ENCODE assay signal across 8 mouse cellular contexts in the genomic region with DNA sequence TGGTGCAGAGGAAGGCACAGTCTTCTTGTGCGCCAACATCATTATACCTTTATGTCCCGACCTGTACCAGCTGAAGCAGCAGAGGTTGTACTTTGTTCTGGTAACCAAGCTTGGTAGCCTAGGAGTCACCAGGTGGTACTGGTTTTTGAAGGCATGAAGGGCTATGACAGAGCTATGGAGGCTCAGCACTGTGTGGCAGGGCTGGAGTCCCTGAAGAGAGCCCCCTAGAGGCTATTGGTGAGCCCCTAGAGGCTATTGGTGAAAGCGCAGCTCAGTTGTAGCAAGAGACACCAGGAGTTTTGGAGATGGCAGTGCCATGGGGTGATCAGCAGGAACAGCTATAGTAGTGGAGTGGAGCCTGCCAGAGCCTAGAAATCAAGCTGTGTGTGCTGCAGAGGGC. TPM values are rescaled to one million over a fixed set of nuclear protein-coding genes. Genes with fewer than 3 reads are reported as not detected.
DNase-seq lines count a peak whose midpoint lies in the region; ATAC-seq and TF ChIP-seq lines count a peak whose summit lies in the region.
"Had no signal": no experiment of that assay in that cellular context is flagged by ENCODE, and none has a peak within 500 bp of the region (broad histone marks: within the 10 kb centered on the region; RNA-seq: fewer than 3 reads in every experiment).

No protein-coding gene starts in this region.

- peak; percentile 84 for DNase-seq in 416B (ENCODE audit: low read depth)
- peak; percentile 64 for DNase-seq in B cell, adult 2 months
- DNase-seq in kidney, adult 18-20 months: peak; percentile 6
- DNase-seq in gastrocnemius, postnatal 14 days: no peak
- no peak for DNase-seq in adrenal gland, adult 18-20 months (ENCODE audit: low spot score in 2 of 2)

- no peak overlapping the region for H3K4me3 ChIP-seq in cortical plate, adult 2 months (ENCODE audit: insufficient read depth, low read length)
- H3K4me3 ChIP-seq: hindbrain, embryonic 15.5 days had no signal

- H3K4me1 ChIP-seq in cortical plate, adult 2 months (ENCODE audit: control insufficient read depth, insufficient read depth, low read length): no peaks in the 10 kb centered on the region
- H3K4me1 ChIP-seq: hindbrain, embryonic 15.5 days had no signal

- no peak overlapping the region for H3K27ac ChIP-seq in cortical plate, adult 2 months (ENCODE audit: insufficient read depth, low read length)
- H3K27ac ChIP-seq: hindbrain, embryonic 15.5 days had no signal

- intact Hi-C loops in gastrocnemius, postnatal 14 days (cut with DNase I; ENCODE audit: low total_unique reads): loop anchor here (5.0 to 10.0 kb wide), 2 partner anchors 52 to 179 kb away; a partner anchor contains a TSS

- ATAC-seq in megakaryocyte, adult 5-6 weeks (ENCODE audit: poor library complexity, severe bottlenecking): peak; percentile 71

- peak; percentile 34; the same call in 1 of the 2 replicates for TF ChIP-seq CTCF in cortical plate, adult 2 months (IDR thresholded peaks at IDR 0.05; ENCODE audit: extremely low read depth, insufficient read depth, low read length)

- TF ChIP-seq POLR2A in cortical plate, adult 2 months (IDR thresholded peaks at IDR 0.05; ENCODE audit: extremely low read depth, insufficient read depth, low read length): no peak

RNA-seq across cellular contexts. Expression of a gene that starts 5.3 kb away (rescaled TPM):
- 0.06 TPM in 1 of 2 replicates, not detected in the other for polyA plus RNA-seq in cortical plate, adult 2 months (2012; rRNA removed)
- total RNA-seq in megakaryocyte, adult 5-6 weeks (2015): 12.3 and 15.1 TPM in 2 replicates
- total RNA-seq in megakaryocyte, adult 5-6 weeks (2017): 16.3 and 16.8 TPM in 2 replicates
- not detected for total RNA-seq in gastrocnemius, postnatal 14 days (2021)
- total RNA-seq in adrenal gland, adult 18-20 months (2021): under 1 TPM; 0.50 to 0.80 TPM
- polyA plus RNA-seq: hindbrain, embryonic 15.5 days had no signal

RNA-seq across cellular contexts. Expression of a gene that starts 29.2 kb away (rescaled TPM):
- not detected in 2 replicates for polyA plus RNA-seq in cortical plate, adult 2 months (2012; rRNA removed)
- not detected in 2 replicates for total RNA-seq in megakaryocyte, adult 5-6 weeks (2015)
- total RNA-seq in megakaryocyte, adult 5-6 weeks (2017): not detected in 2 replicates
- not detected for total RNA-seq in gastrocnemius, postnatal 14 days (2021)
- total RNA-seq in adrenal gland, adult 18-20 months (2021): not detected
- polyA plus RNA-seq: hindbrain, embryonic 15.5 days had no signal

RNA-seq across cellular contexts. Expression of a gene that starts 43.0 kb away (rescaled TPM):
- polyA plus RNA-seq in cortical plate, adult 2 months (2012; rRNA removed): 0.26 and 0.27 TPM in 2 replicates
- total RNA-seq in megakaryocyte, adult 5-6 weeks (2015): 41.3 and 43.2 TPM in 2 replicates
- 72.9 and 75.3 TPM in 2 replicates for total RNA-seq in megakaryocyte, adult 5-6 weeks (2017)
- total RNA-seq in gastrocnemius, postnatal 14 days (2021): under 1 TPM; 0.11 to 0.21 TPM
- 1 to 10 TPM in 1 of 2 experiments, under 1 TPM in 1; 0.89 to 3.0 TPM for total RNA-seq in adrenal gland, adult 18-20 months (2021)

Comparison
In these comparisons a context has a peak if more than half of its experiments do, and no peak if none do; other contexts are left out.
1. DNase-seq: peak in 416B (single experiment), B cell, adult 2 months (2 of 2) and kidney, adult 18-20 months (single experiment); none in gastrocnemius, postnatal 14 days (single experiment) and adrenal gland, adult 18-20 months (0 of 2).
2. RNA of a gene that starts 5.3 kb away (total RNA-seq): 12.3 to 16.8 TPM in megakaryocyte, adult 5-6 weeks; 0.50 to 0.80 TPM in adrenal gland, adult 18-20 months and not detected in gastrocnemius, postnatal 14 days; every median in the first group is over 4 times any median in the second.
3. RNA of a gene that starts 43.0 kb away (total RNA-seq): 41.3 to 75.3 TPM in megakaryocyte, adult 5-6 weeks; 0.89 to 3.0 TPM in adrenal gland, adult 18-20 months and 0.11 to 0.21 TPM in gastrocnemius, postnatal 14 days; every median in the first group is over 10 times any median in the second.